Mouse (Mus musculus): ENCODE results near the gene Eva1b. TPM values are rescaled to one million over a fixed set of nuclear protein-coding genes. Genes with fewer than 3 reads are reported as not detected.
A peak's percentile ranks its signal among the peaks of the same experiment; 100 is the strongest.
"Not testable (repeated sequence)": the region's sequence is repeated elsewhere in the genome, so short reads cannot be mapped to it uniquely, and the experiment has no call there.

The Eva1b gene
- polyA plus RNA-seq, 1 experiment from 2014 or later, result 77.5 TPM

- no peaks in the 10 kb centered on the region; the same call in 1 of the 2 replicates for H3K9me3 ChIP-seq
- peaks cover 20% of the 10 kb centered on the region for H3K4me1 ChIP-seq
- H3K9ac ChIP-seq, result no peak overlapping the region
- peaks cover 26% of the 10 kb centered on the region for H3K36me3 ChIP-seq
- no peak overlapping the region for H3K4me2 ChIP-seq (replicated peaks)
- ATAC-seq (ENCODE audit: low FRiP score, low read depth), result no peak
- no peak overlapping the region for H3K4me3 ChIP-seq
- H3K27ac ChIP-seq, result no peak overlapping the region
- WGBS, result 85% methylated on average over 6 of the region's 6 CpGs
- no peaks in the 10 kb centered on the region for H3K27me3 ChIP-seq
These were observed 13.9 kb downstream of the Eva1b start for GRCm38 (mm10) chr4:126161456-126161855.

DNA sequence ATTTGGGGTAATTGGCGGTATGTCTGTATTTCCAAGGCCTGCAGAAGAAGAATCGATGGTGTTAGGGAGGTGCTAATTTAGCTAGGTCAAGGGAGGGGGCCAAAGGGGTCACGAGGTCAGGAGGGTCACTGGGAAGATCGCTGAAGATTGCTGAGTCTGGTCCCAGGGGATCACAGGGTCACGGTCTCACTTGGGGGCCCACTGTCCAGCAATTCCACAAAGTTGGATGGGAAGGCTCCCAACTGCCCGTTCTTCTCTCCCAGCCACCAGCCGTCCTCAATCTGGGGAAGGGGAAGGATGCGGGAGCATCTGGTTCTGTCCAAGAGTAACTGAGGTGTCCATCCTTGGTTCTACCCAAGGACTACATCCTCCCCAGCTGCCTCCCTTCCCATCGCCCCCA, 14.4 kb downstream of the Eva1b start:
- peak overlapping the region; percentile 86 for H3K9ac ChIP-seq
- H3K36me3 ChIP-seq, result peaks cover 26% of the 10 kb centered on the region
- 52% methylated on average over 9 of the region's 9 CpGs for WGBS
- peak overlapping the region; percentile 67 for H3K4me3 ChIP-seq
- H3K27me3 ChIP-seq, result no peaks in the 10 kb centered on the region
- peaks cover 20% of the 10 kb centered on the region for H3K4me1 ChIP-seq
- H3K9me3 ChIP-seq, result no peaks in the 10 kb centered on the region; the same call in 1 of the 2 replicates
- H3K4me2 ChIP-seq (replicated peaks), result peak overlapping the region; percentile 99
- peak overlapping the region; percentile 16; the same call in 1 of the 2 replicates for H3K27ac ChIP-seq
- no peak for ATAC-seq (ENCODE audit: low FRiP score, low read depth)

- H3K36me3 ChIP-seq, result peaks cover 26% of the 10 kb centered on the region
- under 1% methylated on average over 44 of the region's 44 CpGs for WGBS
- H3K27me3 ChIP-seq, result no peaks in the 10 kb centered on the region
- peak overlapping the region; percentile 99 for H3K4me2 ChIP-seq (replicated peaks)
- H3K9ac ChIP-seq, result peak overlapping the region; percentile 86
- peak overlapping the region; percentile 67 for H3K4me3 ChIP-seq
- H3K9me3 ChIP-seq, result no peaks in the 10 kb centered on the region
- peaks cover 20% of the 10 kb centered on the region for H3K4me1 ChIP-seq
- ATAC-seq (ENCODE audit: low FRiP score, low read depth), result peak; percentile 95
- H3K27ac ChIP-seq, result peak overlapping the region; percentile 79
These were observed 15.1 kb downstream of the Eva1b start for GRCm38 (mm10) chr4:126162544-126163066.

- peaks cover 20% of the 10 kb centered on the region for H3K4me1 ChIP-seq
- H3K9ac ChIP-seq, result peak within 1 kb of the TSS; percentile 86
- H3K27me3 ChIP-seq, result no peaks in the 10 kb centered on the region
- ATAC-seq (ENCODE audit: low FRiP score, low read depth), result peak; percentile 5; the same call in 1 of the 2 replicates
- H3K4me3 ChIP-seq, result peak within 1 kb of the TSS; percentile 67
- 6% methylated on average over 22 of the region's 22 CpGs for WGBS
- H3K36me3 ChIP-seq, result peaks cover 31% of the 10 kb centered on the region
- H3K27ac ChIP-seq, result peak within 1 kb of the TSS; percentile 79
- H3K4me2 ChIP-seq (replicated peaks), result peak within 1 kb of the TSS; percentile 99
- no peaks in the 10 kb centered on the region for H3K9me3 ChIP-seq
These were observed 15.6 kb downstream of the Eva1b start, which contains the start of gene Sh3d21 for GRCm38 (mm10) chr4:126163067-126163659. Sh3d21 (minus strand) TSS chr4:126163491.

- peak overlapping the region; percentile 86; the same call in 1 of the 2 replicates for H3K9ac ChIP-seq
- H3K9me3 ChIP-seq, result no peaks in the 10 kb centered on the region
- H3K36me3 ChIP-seq, result peaks cover 37% of the 10 kb centered on the region
- H3K27me3 ChIP-seq, result no peaks in the 10 kb centered on the region
- H3K4me1 ChIP-seq, result peaks cover 20% of the 10 kb centered on the region
- peak overlapping the region; percentile 99 for H3K4me2 ChIP-seq (replicated peaks)
- ATAC-seq (ENCODE audit: low FRiP score, low read depth), result no peak
- WGBS, result 49% methylated on average over 4 of the region's 4 CpGs
- H3K4me3 ChIP-seq, result peak overlapping the region; percentile 67; the same call in 1 of the 2 replicates
- H3K27ac ChIP-seq, result peak overlapping the region; percentile 45; the same call in 1 of the 2 replicates
These were observed 16.1 kb downstream of the Eva1b start for GRCm38 (mm10) chr4:126163685-126164084.

DNA sequence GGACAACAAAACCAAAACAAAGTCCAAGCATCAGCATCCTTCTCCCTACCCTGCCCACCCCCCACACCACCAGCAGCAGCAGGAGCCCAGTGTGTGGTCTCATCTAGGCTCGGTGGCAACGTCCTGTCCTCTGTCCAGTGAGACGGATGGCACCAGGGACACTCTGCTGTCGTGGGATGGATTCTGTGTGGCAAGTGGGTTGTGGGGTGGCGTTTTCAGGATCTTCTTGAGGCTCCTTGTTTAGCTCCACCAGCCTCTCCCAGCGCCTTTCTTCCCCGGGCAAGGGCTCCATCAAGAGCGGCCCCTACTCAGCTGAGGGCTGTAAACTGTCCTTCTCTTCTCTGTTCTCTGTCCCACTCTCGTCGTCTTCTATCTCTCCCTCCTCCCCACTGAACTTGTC, 17.5 kb downstream of the Eva1b start:
- H3K9me3 ChIP-seq; H3K9ac ChIP-seq; H3K27me3 ChIP-seq; H3K4me2 ChIP-seq (replicated peaks); H3K4me3 ChIP-seq; H3K27ac ChIP-seq; ATAC-seq (ENCODE audit: low FRiP score, low read depth): not testable (repeated sequence)
- WGBS, result 72% methylated on average over 10 of the region's 10 CpGs
- H3K36me3 ChIP-seq, result peaks cover 51% of the 10 kb centered on the region
- peaks cover 20% of the 10 kb centered on the region for H3K4me1 ChIP-seq

GRCm38 (mm10) chr4:126166084-126166483, 18.5 kb downstream of the Eva1b start:
- no peak overlapping the region; the same call in 1 of the 2 replicates for H3K27ac ChIP-seq
- H3K4me2 ChIP-seq (replicated peaks), result no peak overlapping the region
- no peak overlapping the region for H3K9ac ChIP-seq
- peaks cover 20% of the 10 kb centered on the region for H3K4me1 ChIP-seq
- 76% methylated on average over 3 of the region's 3 CpGs for WGBS
- H3K27me3 ChIP-seq, result no peaks in the 10 kb centered on the region
- no peak overlapping the region for H3K4me3 ChIP-seq
- no peaks in the 10 kb centered on the region for H3K9me3 ChIP-seq
- H3K36me3 ChIP-seq, result peaks cover 59% of the 10 kb centered on the region
- ATAC-seq (ENCODE audit: low FRiP score, low read depth), result no peak

DNA sequence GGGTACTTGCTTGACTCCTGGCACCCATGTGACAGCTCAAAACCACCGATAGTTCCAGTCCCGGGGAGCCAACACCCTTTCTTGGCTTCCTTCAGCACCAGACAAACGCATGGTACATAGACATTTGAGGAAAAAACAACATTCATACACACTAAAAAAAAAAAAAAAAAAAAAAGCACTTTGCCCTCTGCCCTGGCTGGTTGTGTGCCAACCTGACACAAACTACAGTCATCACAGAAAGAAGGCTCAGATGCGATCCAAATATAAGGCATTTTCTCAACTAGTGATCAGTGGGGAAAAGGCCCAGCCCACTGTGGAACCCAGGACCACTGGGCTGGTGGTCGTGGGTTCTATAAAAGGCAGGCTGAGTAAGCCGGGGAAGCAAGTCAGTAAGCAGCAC, 21.3 kb downstream of the Eva1b start:
- Histone ChIP-seq H3K4me2 (replicated peaks) (no peak overlapping the region), H3K4me1 (peaks cover under 1% of the 10 kb centered on the region; the same call in 1 of the 2 replicates), H3K27ac (no peak overlapping the region), H3K36me3 (peaks cover 85% of the 10 kb centered on the region), H3K9ac (no peak overlapping the region), H3K4me3 (no peak overlapping the region), H3K9me3 (no peaks in the 10 kb centered on the region), H3K27me3 (no peaks in the 10 kb centered on the region)
- ATAC-seq (ENCODE audit: low FRiP score, low read depth), result no peak
- 91% methylated on average over 6 of the region's 6 CpGs for WGBS

DNA sequence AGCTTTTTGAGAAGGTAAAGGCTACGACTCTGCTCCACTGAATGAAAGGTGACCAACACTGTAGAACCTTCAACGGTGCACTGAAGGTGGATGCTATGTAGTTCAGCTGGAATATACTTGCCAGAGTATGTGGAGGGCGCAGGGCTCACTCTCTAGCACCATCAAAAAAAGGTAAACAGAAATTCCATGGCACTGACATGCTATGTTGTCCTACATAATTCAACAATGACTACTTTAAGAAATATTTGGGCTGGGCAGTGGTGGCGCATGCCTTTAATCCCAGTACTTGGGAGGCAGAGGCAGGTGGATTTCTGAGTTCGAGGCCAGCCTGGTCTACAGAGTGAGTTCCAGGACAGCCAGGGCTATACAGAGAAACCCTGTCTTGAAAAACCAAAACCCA, 23.2 kb downstream of the Eva1b start:
- H3K4me1 ChIP-seq; H3K27me3 ChIP-seq; ATAC-seq (ENCODE audit: low FRiP score, low read depth); H3K4me2 ChIP-seq (replicated peaks); H3K9me3 ChIP-seq; H3K27ac ChIP-seq; H3K9ac ChIP-seq; H3K4me3 ChIP-seq: not testable (repeated sequence)
- peaks cover 96% of the 10 kb centered on the region for H3K36me3 ChIP-seq
- 95% methylated on average over 5 of the region's 5 CpGs for WGBS

- no peak overlapping the region for H3K9ac ChIP-seq
- ATAC-seq (ENCODE audit: low FRiP score, low read depth), result no peak
These were observed 26.3 kb downstream of the Eva1b start for GRCm38 (mm10) chr4:126173800-126174199.

DNA sequence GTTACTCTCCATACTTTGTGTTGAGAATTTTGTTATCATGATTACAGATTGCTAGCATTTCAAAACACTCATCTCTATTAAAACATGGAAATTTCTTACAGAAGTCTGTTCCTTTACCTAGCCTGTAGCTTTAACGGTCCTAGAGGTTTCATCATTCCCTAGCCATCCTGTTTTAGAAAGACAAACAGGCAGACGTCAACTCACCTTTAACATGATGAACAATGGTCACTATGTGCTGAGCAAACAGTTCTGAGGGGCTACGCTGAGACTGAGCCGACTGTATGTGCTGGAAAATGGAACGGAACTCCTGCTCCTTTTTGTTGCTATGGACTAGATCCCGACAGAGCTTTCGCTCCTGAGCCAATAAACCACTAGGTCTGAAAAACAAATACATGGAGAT, 28.4 kb downstream of the Eva1b start:
- 92% methylated on average over 7 of the region's 7 CpGs for WGBS
- H3K9me3 ChIP-seq; H3K27ac ChIP-seq; H3K27me3 ChIP-seq; H3K4me3 ChIP-seq; ATAC-seq (ENCODE audit: low FRiP score, low read depth); H3K4me1 ChIP-seq; H3K4me2 ChIP-seq (replicated peaks); H3K9ac ChIP-seq: not testable (repeated sequence)
- H3K36me3 ChIP-seq, result peaks cover 92% of the 10 kb centered on the region

More at GRCm38 (mm10) chr4:126173800-126174199, 26.3 kb downstream of the Eva1b start:
- Histone ChIP-seq H3K9me3 (no peaks in the 10 kb centered on the region), H3K4me2 (replicated peaks) (no peak overlapping the region), H3K36me3 (peaks cover 91% of the 10 kb centered on the region), H3K27me3 (no peaks in the 10 kb centered on the region), H3K27ac (no peak overlapping the region), H3K4me3 (no peak overlapping the region), H3K4me1 (no peaks in the 10 kb centered on the region)
- 88% methylated on average over 5 of the region's 5 CpGs for WGBS

DNA sequence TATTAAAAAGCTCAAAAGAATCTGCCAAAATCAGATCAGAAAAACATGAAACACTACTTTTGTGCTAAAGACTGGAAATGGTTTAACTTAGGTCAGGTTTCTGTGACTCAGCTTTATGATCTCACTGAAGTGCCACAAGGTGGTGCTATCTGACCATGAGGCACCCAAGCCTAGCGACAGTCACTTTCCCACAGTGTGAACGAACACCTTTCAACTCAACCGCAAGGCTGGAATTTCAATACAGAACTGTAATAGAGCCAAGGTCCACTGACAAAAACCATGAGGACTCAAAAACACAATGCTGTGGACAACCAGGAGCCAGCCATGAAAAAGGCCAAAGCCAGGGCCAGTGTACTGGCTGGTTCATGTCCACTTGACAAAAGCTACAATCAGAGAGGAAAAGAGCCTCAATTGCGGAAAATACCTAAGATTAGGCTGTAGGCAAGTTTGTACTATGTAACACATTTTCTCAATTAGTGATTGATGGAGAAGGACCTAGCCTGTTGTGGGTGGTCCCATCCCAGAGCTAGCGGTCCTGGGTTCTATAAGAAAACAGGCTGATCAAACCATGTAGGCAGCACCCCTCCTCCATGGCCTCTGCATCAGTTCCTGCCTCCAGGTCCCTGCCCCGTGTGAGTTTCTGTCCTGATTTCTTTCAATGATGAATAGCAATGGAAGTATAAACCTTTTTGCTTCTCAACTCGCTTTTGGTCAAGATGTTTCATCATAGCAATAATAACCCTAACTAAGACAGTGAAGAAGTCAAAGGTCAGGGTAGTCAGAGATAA, 33.8 kb downstream of the Eva1b start:
- Histone ChIP-seq H3K4me1 (0 out of 2 replicates have a peak, but pooled peaks cover 4% of the 10 kb centered on the region), H3K9ac (no peak overlapping the region), H3K36me3 (peaks cover 75% of the 10 kb centered on the region), H3K9me3 (no peaks in the 10 kb centered on the region), H3K27me3 (no peaks in the 10 kb centered on the region), H3K27ac (no peak overlapping the region), H3K4me3 (no peak overlapping the region), H3K4me2 (replicated peaks) (no peak overlapping the region)
- 51% methylated on average over 7 of the region's 7 CpGs for WGBS
- ATAC-seq (ENCODE audit: low FRiP score, low read depth), result no peak
